Mouse (Mus musculus) hindbrain, embryonic 15.5 days (tissue): ENCODE measurements at regions not wholly inside any gene's neighbourhood (a gene's known extent, or its start where the extent isn't known, plus 50 kb on each side); places are given as distances from the start of the nearest gene placed in this dataset.

ENCODE experiments used
- ATAC-seq: fragments of 200-750 bp; cut with Nextera tagmentation; 2 replicates; pipeline ENCODE4 v1.8.0; 2017; ENCODE audit warnings: low read depth, moderate number of reproducible peaks, moderate TSS enrichment; ENCODE audit not compliant: low FRiP score
- H3K27ac ChIP-seq: fragments of 300-500 bp; sonication (generic); replicated peaks from 2 replicates; pipeline ENCODE4 v1.5.1; 2015; ENCODE audit warnings: mild to moderate bottlenecking, inconsistent platforms
- H3K27me3 ChIP-seq: fragments of 300-500 bp; sonication (generic); 2 replicates; pipeline ENCODE4 v1.6.1; 2015; ENCODE audit warnings: control low read depth, inconsistent platforms
- H3K36me3 ChIP-seq: fragments of 300-500 bp; sonication (generic); 2 replicates; pipeline ENCODE4 v1.6.1; 2015; ENCODE audit warnings: control low read depth, inconsistent platforms
- H3K4me1 ChIP-seq: fragments of 300-500 bp; sonication (generic); replicated peaks from 2 replicates; pipeline ENCODE4 v1.6.1; 2015; ENCODE audit warnings: control low read depth, inconsistent platforms
- H3K4me2 ChIP-seq: fragments of 300-500 bp; sonication (generic); 2 replicates; pipeline ENCODE4 v1.6.1; 2015; ENCODE audit warnings: moderate library complexity, mild to moderate bottlenecking, inconsistent platforms
- H3K4me3 ChIP-seq: fragments of 300-500 bp; sonication (generic); 2 replicates; pipeline ENCODE4 v1.5.1; 2015; ENCODE audit warnings: mild to moderate bottlenecking, inconsistent platforms
- H3K9ac ChIP-seq: fragments of 300-500 bp; sonication (generic); 2 replicates; pipeline ENCODE4 v1.6.1; 2015; ENCODE audit warnings: inconsistent platforms
- H3K9me3 ChIP-seq: fragments of 300-500 bp; sonication (generic); 2 replicates; pipeline ENCODE4 v1.6.1; 2016; ENCODE audit warnings: control low read depth, inconsistent platforms
- WGBS: fragments of 180-500 bp; shearing (Covaris S2); methylation state at CpG from one replicate; pipeline ENCODE4 v1.1.7; 2015; 5-methylcytosine and 5-hydroxymethylcytosine counted together

- Histone ChIP-seq H3K4me2 (no peak overlapping the region), H3K27ac (no peak overlapping the region), H3K9ac (no peak overlapping the region), H3K36me3 (no peaks in the 10 kb centered on the region), H3K27me3 (no peaks in the 10 kb centered on the region), H3K9me3 (no peaks in the 10 kb centered on the region), H3K4me3 (no peak overlapping the region), H3K4me1 (no peaks in the 10 kb centered on the region)
- ATAC-seq, result no peak
- WGBS, result 80% methylated on average over 1 of the region's 1 CpGs
Measured at GRCm38 (mm10) chr10:96901150-96901549, 284.3 kb downstream of the Btg1 start.

- no peak overlapping the region for H3K9ac ChIP-seq
- no peak for ATAC-seq
- WGBS, result 95% methylated on average over 4 of the region's 4 CpGs
Measured at GRCm38 (mm10) chr10:96905098-96905809, 288.4 kb downstream of the Btg1 start.

GRCm38 (mm10) chr10:96909661-96910315 is 293.0 kb downstream of the Btg1 start:
- no peak overlapping the region for H3K4me2 ChIP-seq
- H3K27me3 ChIP-seq, result no peaks in the 10 kb centered on the region
- no peaks in the 10 kb centered on the region for H3K36me3 ChIP-seq
- H3K4me1 ChIP-seq, result no peaks in the 10 kb centered on the region
- H3K9ac ChIP-seq, result no peak overlapping the region
- H3K9me3 ChIP-seq, result 0 out of 2 replicates have a peak, but pooled peaks cover 4% of the 10 kb centered on the region
- WGBS, result 81% methylated on average over 1 of the region's 1 CpGs
- no peak overlapping the region for H3K4me3 ChIP-seq
- H3K27ac ChIP-seq, result no peak overlapping the region
- ATAC-seq, result no peak

More at GRCm38 (mm10) chr10:96905098-96905809, 288.4 kb downstream of the Btg1 start:
- Histone ChIP-seq H3K27me3 (no peaks in the 10 kb centered on the region), H3K4me1 (no peaks in the 10 kb centered on the region), H3K36me3 (no peaks in the 10 kb centered on the region), H3K4me2 (no peak overlapping the region), H3K9me3 (no peaks in the 10 kb centered on the region), H3K4me3 (no peak overlapping the region), H3K27ac (no peak overlapping the region)

GRCm38 (mm10) chr10:96921181-96921580 is 304.4 kb downstream of the Btg1 start:
- Histone ChIP-seq H3K27me3 (no peaks in the 10 kb centered on the region), H3K4me2 (no peak overlapping the region), H3K9ac (no peak overlapping the region), H3K4me3 (no peak overlapping the region), H3K9me3 (peaks cover 17% of the 10 kb centered on the region), H3K27ac (no peak overlapping the region), H3K4me1 (no peaks in the 10 kb centered on the region), H3K36me3 (no peaks in the 10 kb centered on the region)
- ATAC-seq, result no peak
- WGBS, result 70% methylated on average over 1 of the region's 1 CpGs

- Histone ChIP-seq H3K27ac (no peak overlapping the region), H3K27me3 (no peaks in the 10 kb centered on the region), H3K4me3 (no peak overlapping the region), H3K9me3 (peaks cover 3% of the 10 kb centered on the region; the same call in 1 of the 2 replicates), H3K4me1 (no peaks in the 10 kb centered on the region), H3K36me3 (no peaks in the 10 kb centered on the region), H3K9ac (no peak overlapping the region), H3K4me2 (no peak overlapping the region)
- ATAC-seq, result no peak
- 81% methylated on average over 2 of the region's 2 CpGs for WGBS
Measured at GRCm38 (mm10) chr10:96924266-96924672, 307.5 kb downstream of the Btg1 start.

- Histone ChIP-seq H3K4me1 (no peaks in the 10 kb centered on the region), H3K9me3 (no peaks in the 10 kb centered on the region), H3K9ac (no peak overlapping the region), H3K4me2 (no peak overlapping the region), H3K36me3 (no peaks in the 10 kb centered on the region), H3K27ac (no peak overlapping the region), H3K4me3 (no peak overlapping the region), H3K27me3 (no peaks in the 10 kb centered on the region)
- ATAC-seq, result no peak
- 93% methylated on average over 4 of the region's 4 CpGs for WGBS
Measured at GRCm38 (mm10) chr10:96924722-96925121, 307.9 kb downstream of the Btg1 start.

GRCm38 (mm10) chr10:96925771-96926170 is 309.0 kb downstream of the Btg1 start:
- H3K27me3 ChIP-seq, result no peaks in the 10 kb centered on the region
- H3K9me3 ChIP-seq, result no peaks in the 10 kb centered on the region
- no peak overlapping the region for H3K9ac ChIP-seq
- no peak overlapping the region for H3K4me3 ChIP-seq
- H3K27ac ChIP-seq, result no peak overlapping the region
- ATAC-seq, result no peak
- H3K4me1 ChIP-seq, result no peaks in the 10 kb centered on the region
- no peaks in the 10 kb centered on the region for H3K36me3 ChIP-seq
- WGBS, result 81% methylated on average over 2 of the region's 2 CpGs
- H3K4me2 ChIP-seq, result no peak overlapping the region

GRCm38 (mm10) chr10:96934661-96935060 is 317.9 kb downstream of the Btg1 start:
- H3K27me3 ChIP-seq, result no peaks in the 10 kb centered on the region
- 76% methylated on average over 4 of the region's 4 CpGs for WGBS
- ATAC-seq, result peak; percentile 74; the same call in 1 of the 2 replicates

GRCm38 (mm10) chr10:96940887-96941518 is 324.2 kb downstream of the Btg1 start:
- no peaks in the 10 kb centered on the region for H3K27me3 ChIP-seq
- H3K9ac ChIP-seq, result no peak overlapping the region
- no peak overlapping the region for H3K27ac ChIP-seq
- no peak overlapping the region for H3K4me2 ChIP-seq
- no peak for ATAC-seq
- H3K4me3 ChIP-seq, result no peak overlapping the region
- no peaks in the 10 kb centered on the region for H3K9me3 ChIP-seq
- 64% methylated on average over 6 of the region's 6 CpGs for WGBS
- H3K36me3 ChIP-seq, result no peaks in the 10 kb centered on the region
- no peaks in the 10 kb centered on the region for H3K4me1 ChIP-seq

More at GRCm38 (mm10) chr10:96934661-96935060, 317.9 kb downstream of the Btg1 start:
- Histone ChIP-seq H3K27ac (no peak overlapping the region), H3K4me1 (no peaks in the 10 kb centered on the region), H3K4me2 (no peak overlapping the region), H3K4me3 (no peak overlapping the region), H3K9ac (no peak overlapping the region), H3K36me3 (no peaks in the 10 kb centered on the region), H3K9me3 (no peaks in the 10 kb centered on the region)

GRCm38 (mm10) chr10:96944229-96944628 is 327.4 kb downstream of the Btg1 start:
- Histone ChIP-seq H3K4me2 (no peak overlapping the region), H3K27ac (no peak overlapping the region), H3K27me3 (no peaks in the 10 kb centered on the region), H3K4me1 (no peaks in the 10 kb centered on the region), H3K9ac (no peak overlapping the region), H3K9me3 (no peaks in the 10 kb centered on the region), H3K4me3 (no peak overlapping the region), H3K36me3 (no peaks in the 10 kb centered on the region)
- WGBS, result 35% methylated on average over 7 of the region's 7 CpGs
- ATAC-seq, result no peak

- no peak overlapping the region for H3K27ac ChIP-seq
- no peak overlapping the region for H3K4me2 ChIP-seq
- WGBS, result 91% methylated on average over 3 of the region's 3 CpGs
- H3K9ac ChIP-seq, result no peak overlapping the region
- H3K4me3 ChIP-seq, result no peak overlapping the region
- ATAC-seq, result no peak
- no peaks in the 10 kb centered on the region for H3K36me3 ChIP-seq
- H3K4me1 ChIP-seq, result no peaks in the 10 kb centered on the region
- H3K9me3 ChIP-seq, result no peaks in the 10 kb centered on the region
- no peaks in the 10 kb centered on the region for H3K27me3 ChIP-seq
Measured at GRCm38 (mm10) chr10:96947971-96948370, 331.2 kb downstream of the Btg1 start.

GRCm38 (mm10) chr10:96948871-96949270 is 332.1 kb downstream of the Btg1 start:
- 72% methylated on average over 2 of the region's 2 CpGs for WGBS
- H3K27me3 ChIP-seq, result no peaks in the 10 kb centered on the region
- no peak overlapping the region for H3K4me3 ChIP-seq
- H3K4me2 ChIP-seq, result no peak overlapping the region
- H3K27ac ChIP-seq, result no peak overlapping the region
- no peaks in the 10 kb centered on the region for H3K36me3 ChIP-seq
- no peaks in the 10 kb centered on the region for H3K4me1 ChIP-seq
- no peaks in the 10 kb centered on the region for H3K9me3 ChIP-seq
- no peak for ATAC-seq
- no peak overlapping the region for H3K9ac ChIP-seq
